Mouse (Mus musculus) neural tube, embryonic 11.5 days (tissue): ENCODE results near the gene Nup50. TPM values are rescaled to one million over a fixed set of nuclear protein-coding genes. Genes with fewer than 3 reads are reported as not detected.
A peak's percentile ranks its signal among the peaks of the same experiment; 100 is the strongest.

Source experiments
- ATAC-seq: fragments of 200-750 bp; cut with Nextera tagmentation; 2 replicates; pipeline ENCODE4 v1.8.0; 2017; ENCODE audit warnings: moderate number of reproducible peaks, mild to moderate bottlenecking, moderate TSS enrichment, moderate library complexity; ENCODE audit not compliant: insufficient read depth, low FRiP score, low TSS enrichment
- DNase-seq: peaks from one replicate; pipeline ENCODE4 v3.0.0-alpha.2; 2015; ENCODE audit warnings: low spot score
- H3K27ac ChIP-seq: fragments of 300-500 bp; sonication (generic); 2 replicates; pipeline ENCODE4 v1.5.1; 2014; ENCODE audit warnings: low read depth, mild to moderate bottlenecking, low read length
- H3K27me3 ChIP-seq: fragments of 300-500 bp; sonication (generic); 2 replicates; pipeline ENCODE4 v1.6.1; 2014; ENCODE audit warnings: mild to moderate bottlenecking, low read length, mixed read lengths; ENCODE audit not compliant: control insufficient read depth, insufficient read depth
- H3K36me3 ChIP-seq: fragments of 300-500 bp; sonication (generic); 2 replicates; pipeline ENCODE4 v1.6.1; 2014; ENCODE audit warnings: mild to moderate bottlenecking, low read length, moderate library complexity, mixed read lengths; ENCODE audit not compliant: control insufficient read depth, insufficient read depth
- H3K4me1 ChIP-seq: fragments of 300-500 bp; sonication (generic); 2 replicates; pipeline ENCODE4 v1.6.1; 2014; ENCODE audit warnings: low read length, mixed read lengths; ENCODE audit not compliant: control insufficient read depth, insufficient read depth
- H3K4me2 ChIP-seq: fragments of 300-500 bp; sonication (generic); 2 replicates; pipeline ENCODE4 v1.6.1; 2014; ENCODE audit warnings: low read depth, mild to moderate bottlenecking, moderate library complexity
- H3K4me3 ChIP-seq: fragments of 300-500 bp; sonication (generic); 2 replicates; pipeline ENCODE4 v1.5.1; 2014; ENCODE audit warnings: low read depth, low read length
- H3K9ac ChIP-seq: fragments of 300-500 bp; sonication (generic); 2 replicates; pipeline ENCODE4 v1.6.1; 2014; ENCODE audit warnings: mild to moderate bottlenecking, low read length
- H3K9me3 ChIP-seq: fragments of 300-500 bp; sonication (generic); 2 replicates; pipeline ENCODE4 v1.6.1; 2016; ENCODE audit warnings: low read length; ENCODE audit not compliant: control insufficient read depth
- WGBS: fragments of 180-500 bp; shearing (Covaris S2); extraction: QIAGEN DNeasy Blood & Tissue Kit; methylation state at CpG from one replicate; pipeline ENCODE4 v1.1.7; 2014; 5-methylcytosine and 5-hydroxymethylcytosine counted together
- polyA plus RNA-seq: library from polyadenylated mRNA; unstranded; fragments of >200 nt; fragmentation: Nextera tagmentation; extraction: Ambion mirVana; gene quantifications from 2 replicates; pipeline ENCODE4 v1.2.1, GENCODE M21; 2014

Nup50 gene
- polyA plus RNA-seq, 1 experiment from 2014 or later: 61.5 TPM

GRCm38 (mm10) chr15:84960692-84961091 lies 37.5 kb downstream of the Nup50 start:
- DNase-seq (peak; percentile 25), ATAC-seq (no peak)
- H3K27ac ChIP-seq: no peak overlapping the region
- H3K4me1 ChIP-seq: peaks cover 4% of the 10 kb centered on the region; the same call in 1 of the 2 replicates
- H3K36me3 ChIP-seq: no peaks in the 10 kb centered on the region
- 32% methylated on average over 8 of the region's 8 CpGs for WGBS
- H3K4me2 ChIP-seq: no peak overlapping the region
- H3K27me3 ChIP-seq: no peaks in the 10 kb centered on the region
- H3K4me3 ChIP-seq: no peak overlapping the region
- H3K9me3 ChIP-seq: no peaks in the 10 kb centered on the region
- 0 out of 2 replicates have a peak overlapping the region, but pooled peaks have one; percentile 2 for H3K9ac ChIP-seq

- Histone ChIP-seq H3K4me1 (peaks cover 4% of the 10 kb centered on the region; the same call in 1 of the 2 replicates), H3K36me3 (no peaks in the 10 kb centered on the region), H3K9me3 (no peaks in the 10 kb centered on the region), H3K4me2 (no peak overlapping the region), H3K27ac (no peak overlapping the region), H3K4me3 (no peak overlapping the region), H3K27me3 (no peaks in the 10 kb centered on the region), H3K9ac (no peak overlapping the region)
- ATAC-seq: no peak
- no peak for DNase-seq
- WGBS: 67% methylated on average over 2 of the region's 2 CpGs
Observed at GRCm38 (mm10) chr15:84962518-84962917, 39.3 kb downstream of the Nup50 start.

DNA sequence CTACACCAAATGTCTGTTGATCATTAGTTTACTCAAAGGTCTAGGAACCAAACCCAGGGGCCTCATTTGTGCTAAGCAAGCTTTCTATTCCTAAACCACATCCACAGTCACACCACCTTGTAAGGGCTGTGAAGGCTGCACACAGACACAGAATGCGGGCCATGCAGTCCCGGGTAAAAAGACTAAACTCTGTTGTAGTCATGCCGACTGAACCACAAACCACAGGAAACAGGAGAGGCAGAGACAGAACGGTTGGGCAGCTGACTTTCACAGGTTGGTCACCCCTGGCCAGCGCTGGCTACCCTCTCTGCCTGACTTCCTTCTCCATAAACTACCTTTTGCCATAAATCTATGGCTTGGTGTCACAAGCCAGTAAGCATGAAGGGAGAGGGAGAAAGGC lies 41.6 kb downstream of the Nup50 start:
- Histone ChIP-seq H3K9me3 (no peaks in the 10 kb centered on the region), H3K27ac (no peak overlapping the region), H3K36me3 (no peaks in the 10 kb centered on the region), H3K9ac (no peak overlapping the region), H3K27me3 (no peaks in the 10 kb centered on the region), H3K4me2 (no peak overlapping the region), H3K4me1 (no peaks in the 10 kb centered on the region; the same call in 1 of the 2 replicates), H3K4me3 (no peak overlapping the region)
- 84% methylated on average over 5 of the region's 5 CpGs for WGBS
- no peak for ATAC-seq
- DNase-seq: no peak

DNA sequence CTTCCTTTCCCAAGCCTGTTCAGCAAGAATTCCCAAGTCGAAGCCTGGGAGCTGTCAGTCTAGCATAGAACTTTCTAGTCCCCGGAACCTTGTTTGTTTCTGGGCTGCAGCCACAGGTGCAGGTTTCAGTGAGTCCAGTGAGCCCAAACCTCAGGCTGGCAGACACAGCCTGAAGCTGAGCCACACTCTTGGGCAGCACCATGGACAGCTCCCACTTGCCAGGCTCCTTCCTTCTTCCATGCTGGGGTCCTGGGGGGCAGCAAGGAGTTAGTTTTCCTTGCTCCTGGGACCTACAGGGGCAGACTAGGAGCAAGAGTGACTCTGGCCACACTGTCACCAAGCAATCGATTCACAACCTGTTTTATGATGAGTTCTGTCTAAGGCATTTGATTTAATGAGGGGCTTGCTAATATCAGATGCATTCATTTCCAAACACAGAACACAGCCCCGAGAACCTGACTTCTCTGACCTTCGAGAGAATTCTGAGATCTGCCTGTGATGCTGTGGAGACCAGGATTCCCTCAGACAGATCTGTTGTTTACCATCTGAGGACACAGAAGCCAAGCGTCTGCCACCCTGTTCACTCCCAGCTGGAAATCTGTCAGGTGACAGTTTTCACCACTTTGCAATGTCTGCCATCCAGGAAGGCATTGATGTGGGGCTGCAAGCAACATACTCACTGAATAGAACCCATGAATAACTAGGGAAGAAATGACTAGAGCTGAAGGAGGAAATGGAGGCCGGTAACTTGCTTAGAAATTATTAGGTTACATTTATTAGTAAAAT lies 42.6 kb downstream of the Nup50 start:
- DNase-seq: peak; percentile 58
- Histone ChIP-seq H3K4me3 (no peak overlapping the region), H3K4me2 (no peak overlapping the region), H3K27me3 (no peaks in the 10 kb centered on the region), H3K9ac (no peak overlapping the region; the same call in 1 of the 2 replicates), H3K36me3 (no peaks in the 10 kb centered on the region), H3K4me1 (no peaks in the 10 kb centered on the region; the same call in 1 of the 2 replicates), H3K27ac (no peak overlapping the region), H3K9me3 (no peaks in the 10 kb centered on the region)
- no peak for ATAC-seq
- WGBS: 73% methylated on average over 7 of the region's 7 CpGs

- Histone ChIP-seq H3K36me3 (no peaks in the 10 kb centered on the region), H3K9me3 (no peaks in the 10 kb centered on the region), H3K4me2 (no peak overlapping the region), H3K4me1 (peaks cover 4% of the 10 kb centered on the region), H3K4me3 (no peak overlapping the region), H3K27ac (no peak overlapping the region), H3K27me3 (no peaks in the 10 kb centered on the region), H3K9ac (no peak overlapping the region)
- DNase-seq: no peak
- 90% methylated on average over 4 of the region's 4 CpGs for WGBS
- ATAC-seq: no peak
Observed at GRCm38 (mm10) chr15:84968534-84968933, 45.3 kb downstream of the Nup50 start.

DNA sequence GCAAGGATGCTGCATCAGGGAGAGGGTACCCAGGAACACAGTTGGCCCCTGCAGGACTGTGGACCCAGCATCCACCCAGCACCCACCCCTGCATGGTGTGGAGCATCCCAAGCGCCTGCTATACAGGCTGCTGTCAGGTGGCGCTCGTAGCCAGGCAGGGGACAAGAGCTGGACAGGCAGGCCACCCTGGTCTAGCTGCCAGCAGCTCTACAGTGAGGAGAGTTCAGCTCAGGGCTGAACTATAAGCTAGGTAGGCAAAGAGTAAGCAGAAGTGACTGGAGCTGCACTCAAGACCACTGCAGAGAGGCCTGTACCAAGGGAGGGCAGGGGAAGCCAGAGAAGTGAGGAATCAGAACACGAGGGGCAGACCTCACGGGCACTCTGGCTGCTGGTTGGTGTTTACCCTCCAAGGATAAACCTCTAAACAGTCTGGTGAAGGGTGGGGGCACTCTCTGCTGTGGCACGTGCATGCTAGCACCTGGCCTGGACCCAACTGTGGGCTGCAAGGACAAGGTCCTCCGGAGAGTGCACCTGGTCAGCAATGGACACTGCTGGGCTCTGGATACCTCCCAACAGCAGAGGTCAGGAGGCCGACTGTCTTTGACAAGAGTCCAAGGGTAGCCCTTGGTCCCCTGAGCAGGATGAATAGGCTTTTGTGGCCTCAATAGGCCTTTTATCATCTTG lies 49.8 kb downstream of the Nup50 start:
- ATAC-seq: no peak
- no peak for DNase-seq
- H3K4me3 ChIP-seq: no peak overlapping the region
- no peak overlapping the region for H3K9ac ChIP-seq
- no peaks in the 10 kb centered on the region for H3K27me3 ChIP-seq
- no peak overlapping the region for H3K27ac ChIP-seq
- H3K4me1 ChIP-seq: peaks cover 31% of the 10 kb centered on the region
- H3K4me2 ChIP-seq: no peak overlapping the region
- no peaks in the 10 kb centered on the region for H3K36me3 ChIP-seq
- 43% methylated on average over 8 of the region's 8 CpGs for WGBS
- H3K9me3 ChIP-seq: no peaks in the 10 kb centered on the region

GRCm38 (mm10) chr15:84973544-84973871 lies 50.3 kb downstream of the Nup50 start:
- Histone ChIP-seq H3K27ac (0 out of 2 replicates have a peak overlapping the region, but pooled peaks have one; percentile 14), H3K9me3 (no peaks in the 10 kb centered on the region), H3K36me3 (no peaks in the 10 kb centered on the region), H3K27me3 (no peaks in the 10 kb centered on the region), H3K4me3 (no peak overlapping the region), H3K9ac (no peak overlapping the region; the same call in 1 of the 2 replicates), H3K4me2 (no peak overlapping the region), H3K4me1 (peaks cover 31% of the 10 kb centered on the region)
- WGBS: 22% methylated on average over 3 of the region's 3 CpGs
- ATAC-seq (no peak), DNase-seq (no peak)

DNA sequence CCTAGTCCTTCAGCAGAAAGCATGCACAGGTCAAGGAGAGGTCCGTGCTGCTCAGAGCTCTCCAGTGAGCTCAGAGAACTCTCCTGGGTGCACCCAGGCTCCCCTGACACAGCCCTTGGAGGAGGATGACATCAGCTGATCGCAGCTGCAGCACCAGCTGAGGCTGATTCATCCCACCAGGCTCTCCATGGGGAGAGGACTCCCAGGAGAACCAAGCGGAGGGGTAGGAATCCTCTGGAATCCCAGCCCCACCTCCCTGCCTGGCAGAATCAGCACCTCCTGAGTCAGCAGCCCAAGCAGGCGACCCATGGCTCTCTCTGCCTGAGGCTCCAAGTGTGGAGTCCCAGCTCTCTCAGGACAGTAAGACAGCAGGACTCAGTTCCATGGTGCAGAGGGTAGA lies 52.5 kb downstream of the Nup50 start:
- H3K27me3 ChIP-seq: no peaks in the 10 kb centered on the region
- no peak overlapping the region for H3K4me2 ChIP-seq
- ATAC-seq: no peak
- no peaks in the 10 kb centered on the region for H3K36me3 ChIP-seq
- no peak overlapping the region for H3K27ac ChIP-seq
- H3K9ac ChIP-seq: no peak overlapping the region
- 24% methylated on average over 4 of the region's 4 CpGs for WGBS
- H3K4me3 ChIP-seq: no peak overlapping the region
- no peak for DNase-seq
- H3K9me3 ChIP-seq: no peaks in the 10 kb centered on the region
- peaks cover 31% of the 10 kb centered on the region for H3K4me1 ChIP-seq
